Mouse (Mus musculus) layer of hippocampus, postnatal 10 days (tissue): ENCODE data around the gene Polr2b. TPM values are rescaled to one million over a fixed set of nuclear protein-coding genes. Genes with fewer than 3 reads are reported as not detected.

Experiments used
- DNase-seq, 2 experiments: peaks; one replicate each; pipeline ENCODE4 v3.0.0; 2021; ENCODE audit warnings: low spot score in 2 of 2
- long read RNA-seq: library from polyadenylated mRNA; stranded (forward); transcript quantifications from one replicate; pipeline ENCODE4 v2.0.0, GENCODE M21; 2023
- total RNA-seq, 2 experiments: library from RNA; stranded (reverse); gene quantifications; 2 replicates each; pipeline ENCODE4 v1.2.3; 2021

The Polr2b gene
- total RNA-seq = 10 to 100 TPM; 51.8 to 54.2 TPM
- long read RNA-seq, full-length matches to known transcripts = 46 of 53 reads
- long read RNA-seq, partial matches to known transcripts = 1 of 53 reads
- long read RNA-seq, other reads (novel, unspliced or antisense) = 6 of 53 reads

GRCm38 (mm10) chr5:77309924-77310772, at the start of gene Polr2b, which contains the start of gene Noa1:
Gene Polr2b, plus strand, starts transcription at chr5:77310147.
Gene Noa1, minus strand, starts transcription at chr5:77310084.
- DNase-seq = peak; percentile 99 to 100

- DNase-seq = no peak
These were observed 48.8 kb upstream of the Polr2b start for GRCm38 (mm10) chr5:77261137-77261536.

GRCm38 (mm10) chr5:77262105-77262504, 47.8 kb upstream of the Polr2b start:
- DNase-seq = no peak

- DNase-seq = peak; percentile 64 to 75
These were observed 44.8 kb upstream of the Polr2b start, which contains the start of gene Rest for GRCm38 (mm10) chr5:77265081-77265670. Gene Rest, plus strand, starts transcription at chr5:77265491.

- DNase-seq = peak; percentile 57 to 69
These were observed 44.3 kb upstream of the Polr2b start for GRCm38 (mm10) chr5:77265671-77266065.

GRCm38 (mm10) chr5:77266066-77266885, 43.7 kb upstream of the Polr2b start:
- peak; percentile 37 to 54 for DNase-seq

- no peak for DNase-seq
These were observed 43.0 kb upstream of the Polr2b start for GRCm38 (mm10) chr5:77266886-77267401.

GRCm38 (mm10) chr5:77267441-77267840, 42.5 kb upstream of the Polr2b start:
- no peak for DNase-seq

GRCm38 (mm10) chr5:77267957-77268624, 41.9 kb upstream of the Polr2b start:
- no peak for DNase-seq

GRCm38 (mm10) chr5:77269399-77269798, 40.5 kb upstream of the Polr2b start:
- DNase-seq = no peak

- no peak for DNase-seq
These were observed 36.8 kb upstream of the Polr2b start for GRCm38 (mm10) chr5:77273151-77273550.

GRCm38 (mm10) chr5:77275950-77276349, 34.0 kb upstream of the Polr2b start:
- DNase-seq = peak; percentile 29 to 34

GRCm38 (mm10) chr5:77277204-77277603, 32.7 kb upstream of the Polr2b start:
- DNase-seq = no peak

GRCm38 (mm10) chr5:77281518-77282174, 28.3 kb upstream of the Polr2b start:
- DNase-seq = no peak

- no peak for DNase-seq
These were observed 27.7 kb upstream of the Polr2b start for GRCm38 (mm10) chr5:77282242-77282641.

GRCm38 (mm10) chr5:77285685-77286084, 24.3 kb upstream of the Polr2b start:
- DNase-seq = no peak

GRCm38 (mm10) chr5:77286904-77287303, 23.0 kb upstream of the Polr2b start:
- DNase-seq = no peak

- no peak for DNase-seq
These were observed 22.0 kb upstream of the Polr2b start for GRCm38 (mm10) chr5:77287901-77288300.

- no peak for DNase-seq
These were observed 20.3 kb upstream of the Polr2b start for GRCm38 (mm10) chr5:77289686-77290085.

GRCm38 (mm10) chr5:77290606-77291005, 19.3 kb upstream of the Polr2b start:
- no peak for DNase-seq
